Mouse (Mus musculus): ENCODE results near the gene Nphs1.
A peak's percentile ranks its signal among the peaks of the same experiment; 100 is the strongest.

The Nphs1 gene

GRCm38 (mm10) chr7:30457629-30458330 lies at the start of gene Nphs1, which contains the start of gene Kirrel2:
TSS of gene Nphs1 (plus strand) at chr7:30458315.
TSS of gene Kirrel2 (minus strand) at chr7:30457690.
- no peak for DNase-seq (ENCODE audit: low spot score)

GRCm38 (mm10) chr7:30408639-30409038 lies 49.5 kb upstream of the Nphs1 start:
- no peak for DNase-seq (ENCODE audit: low spot score)

- no peak for DNase-seq (ENCODE audit: low spot score)
Observed at GRCm38 (mm10) chr7:30409789-30410188, 48.3 kb upstream of the Nphs1 start.

GRCm38 (mm10) chr7:30411023-30411422 lies 47.1 kb upstream of the Nphs1 start:
- no peak for DNase-seq (ENCODE audit: low spot score)

GRCm38 (mm10) chr7:30412735-30413147 lies 45.4 kb upstream of the Nphs1 start:
- DNase-seq (ENCODE audit: low spot score), result no peak

GRCm38 (mm10) chr7:30413596-30413995 lies 44.5 kb upstream of the Nphs1 start, which contains the start of gene Tyrobp:
TSS of gene Tyrobp (plus strand) at chr7:30413760.
- no peak for DNase-seq (ENCODE audit: low spot score)

- no peak for DNase-seq (ENCODE audit: low spot score)
Observed at GRCm38 (mm10) chr7:30417856-30418255, 40.3 kb upstream of the Nphs1 start.

GRCm38 (mm10) chr7:30419561-30420499 lies 38.3 kb upstream of the Nphs1 start, which contains the start of gene Hcst:
TSS of gene Hcst (minus strand) at chr7:30419854.
- DNase-seq (ENCODE audit: low spot score), result no peak

- no peak for DNase-seq (ENCODE audit: low spot score)
Observed at GRCm38 (mm10) chr7:30420673-30421072, 37.4 kb upstream of the Nphs1 start.

- DNase-seq (ENCODE audit: low spot score), result peak; percentile 63
Observed at GRCm38 (mm10) chr7:30421175-30421889, 36.8 kb upstream of the Nphs1 start, which contains the start of gene Nfkbid. TSS of gene Nfkbid (plus strand) at chr7:30421732.

- DNase-seq (ENCODE audit: low spot score), result peak; percentile 79
Observed at GRCm38 (mm10) chr7:30421890-30422435, 36.2 kb upstream of the Nphs1 start.

- DNase-seq (ENCODE audit: low spot score), result no peak
Observed at GRCm38 (mm10) chr7:30422560-30422959, 35.6 kb upstream of the Nphs1 start.

GRCm38 (mm10) chr7:30423071-30423641 lies 35.0 kb upstream of the Nphs1 start:
- DNase-seq (ENCODE audit: low spot score), result no peak

- DNase-seq (ENCODE audit: low spot score), result no peak
Observed at GRCm38 (mm10) chr7:30429327-30429726, 28.8 kb upstream of the Nphs1 start.

GRCm38 (mm10) chr7:30430191-30430590 lies 27.9 kb upstream of the Nphs1 start:
- DNase-seq (ENCODE audit: low spot score), result no peak

GRCm38 (mm10) chr7:30431793-30432192 lies 26.3 kb upstream of the Nphs1 start:
- DNase-seq (ENCODE audit: low spot score), result peak; percentile 31

- DNase-seq (ENCODE audit: low spot score), result peak; percentile 47
Observed at GRCm38 (mm10) chr7:30434238-30434637, 23.9 kb upstream of the Nphs1 start.

GRCm38 (mm10) chr7:30434701-30435100 lies 23.4 kb upstream of the Nphs1 start:
- no peak for DNase-seq (ENCODE audit: low spot score)

- DNase-seq (ENCODE audit: low spot score), result no peak
Observed at GRCm38 (mm10) chr7:30435156-30435555, 23.0 kb upstream of the Nphs1 start.

GRCm38 (mm10) chr7:30436879-30437278 lies 21.2 kb upstream of the Nphs1 start:
- no peak for DNase-seq (ENCODE audit: low spot score)

GRCm38 (mm10) chr7:30439734-30440133 lies 18.4 kb upstream of the Nphs1 start:
- no peak for DNase-seq (ENCODE audit: low spot score)
